Mouse (Mus musculus) monocyte, adult 59 days (primary cell): ENCODE data around the gene Nek10. TPM values are rescaled to one million over a fixed set of nuclear protein-coding genes. Genes with fewer than 3 reads are reported as not detected.

Experiments used
- total RNA-seq, 2 experiments: library from RNA; stranded (reverse); gene quantifications; one replicate each; pipeline ENCODE4 v1.2.4; 2023

The Nek10 gene
- total RNA-seq: under 1 TPM in 1 of 2 experiments, not detected in 1; 0.13 TPM

GRCm38 (mm10) chr14:14803115-14803514 lies at the start of gene Nek10:
Nek10 (plus strand) TSS chr14:14803415.

Other genes with a start within 250 kb of the Nek10 start
- 10 to 100 TPM; 61.7 to 65.1 TPM for gene Slc4a7, start 101.1 kb upstream of the Nek10 start, total RNA-seq